Mouse (Mus musculus): ENCODE results near the gene Theg. TPM values are rescaled to one million over a fixed set of nuclear protein-coding genes. Genes with fewer than 3 reads are reported as not detected.
A peak's percentile ranks its signal among the peaks of the same experiment; 100 is the strongest.

Gene Theg
- polyA plus RNA-seq, 1 experiment from 2014 or later, result not detected

- DNase-seq (ENCODE audit: low spot score), result no peak
- 33% methylated on average over 13 of the region's 13 CpGs for WGBS
- H3K27ac ChIP-seq (ENCODE audit: low read length), result no peak overlapping the region
- no peaks in the 10 kb centered on the region for H3K27me3 ChIP-seq (replicated peaks; ENCODE audit: insufficient read depth, low read length)
- no peak overlapping the region for H3K9ac ChIP-seq (replicated peaks; ENCODE audit: low read depth)
- H3K4me2 ChIP-seq (replicated peaks; ENCODE audit: low read depth, low read length), result no peak overlapping the region
- no peaks in the 10 kb centered on the region for H3K9me3 ChIP-seq (ENCODE audit: low read length)
- no peaks in the 10 kb centered on the region for H3K4me1 ChIP-seq (ENCODE audit: insufficient read depth, low read depth, low read length)
- ATAC-seq, result no peak
- no peaks in the 10 kb centered on the region for H3K36me3 ChIP-seq (ENCODE audit: insufficient read depth, low read length)
- no peak overlapping the region for H3K4me3 ChIP-seq (ENCODE audit: low read depth, low read length)
- TF ChIP-seq EP300 (IDR thresholded peaks at IDR 0.05) (no peak), CTCF (IDR thresholded peaks at IDR 0.05) (no peak)
These were observed 10.2 kb upstream of the Theg start for GRCm38 (mm10) chr10:79597051-79597935.

- Histone ChIP-seq H3K9ac (replicated peaks; ENCODE audit: low read depth) (no peak overlapping the region), H3K4me3 (ENCODE audit: low read depth, low read length) (no peak overlapping the region), H3K9me3 (ENCODE audit: low read length) (no peaks in the 10 kb centered on the region), H3K27me3 (replicated peaks; ENCODE audit: insufficient read depth, low read length) (no peaks in the 10 kb centered on the region), H3K4me1 (ENCODE audit: insufficient read depth, low read depth, low read length) (no peaks in the 10 kb centered on the region), H3K36me3 (ENCODE audit: insufficient read depth, low read length) (no peaks in the 10 kb centered on the region), H3K27ac (ENCODE audit: low read length) (no peak overlapping the region), H3K4me2 (replicated peaks; ENCODE audit: low read depth, low read length) (no peak overlapping the region)
- TF ChIP-seq EP300 (IDR thresholded peaks at IDR 0.05), result no peak
- TF ChIP-seq CTCF (IDR thresholded peaks at IDR 0.05), result no peak
- no peak for DNase-seq (ENCODE audit: low spot score)
- ATAC-seq, result no peak
- 53% methylated on average over 8 of the region's 8 CpGs for WGBS
These were observed 8.4 kb upstream of the Theg start for GRCm38 (mm10) chr10:79595590-79595929.

- no peaks in the 10 kb centered on the region for H3K9me3 ChIP-seq (ENCODE audit: low read length)
- H3K27ac ChIP-seq (ENCODE audit: low read length), result no peak overlapping the region
- no peak overlapping the region for H3K4me2 ChIP-seq (replicated peaks; ENCODE audit: low read depth, low read length)
- H3K4me3 ChIP-seq (ENCODE audit: low read depth, low read length), result no peak overlapping the region
- TF ChIP-seq CTCF (IDR thresholded peaks at IDR 0.05), result peak; percentile 92
- no peak for TF ChIP-seq EP300 (IDR thresholded peaks at IDR 0.05)
- DNase-seq (ENCODE audit: low spot score) (peak; percentile 82), ATAC-seq (peak; percentile 78)
- H3K9ac ChIP-seq (replicated peaks; ENCODE audit: low read depth), result no peak overlapping the region
- H3K4me1 ChIP-seq (ENCODE audit: insufficient read depth, low read depth, low read length), result no peaks in the 10 kb centered on the region
- H3K27me3 ChIP-seq (replicated peaks; ENCODE audit: insufficient read depth, low read length), result no peaks in the 10 kb centered on the region
- 15% methylated on average over 17 of the region's 17 CpGs for WGBS
- H3K36me3 ChIP-seq (ENCODE audit: insufficient read depth, low read length), result no peaks in the 10 kb centered on the region
These were observed 7.9 kb upstream of the Theg start for GRCm38 (mm10) chr10:79594872-79595589.

- no peak for ATAC-seq
- H3K4me2 ChIP-seq (replicated peaks; ENCODE audit: low read depth, low read length), result no peak overlapping the region
- H3K9ac ChIP-seq (replicated peaks; ENCODE audit: low read depth), result no peak overlapping the region
- 36% methylated on average over 6 of the region's 6 CpGs for WGBS
- H3K27me3 ChIP-seq (replicated peaks; ENCODE audit: insufficient read depth, low read length), result no peaks in the 10 kb centered on the region
- DNase-seq (ENCODE audit: low spot score), result no peak
- H3K4me1 ChIP-seq (ENCODE audit: insufficient read depth, low read depth, low read length), result no peaks in the 10 kb centered on the region
- TF ChIP-seq CTCF (IDR thresholded peaks at IDR 0.05), result no peak
- no peak for TF ChIP-seq EP300 (IDR thresholded peaks at IDR 0.05)
- H3K27ac ChIP-seq (ENCODE audit: low read length), result no peak overlapping the region
- no peak overlapping the region for H3K4me3 ChIP-seq (ENCODE audit: low read depth, low read length)
- no peaks in the 10 kb centered on the region for H3K36me3 ChIP-seq (ENCODE audit: insufficient read depth, low read length)
- H3K9me3 ChIP-seq (ENCODE audit: low read length), result no peaks in the 10 kb centered on the region
These were observed 7.0 kb upstream of the Theg start for GRCm38 (mm10) chr10:79594111-79594510.

GRCm38 (mm10) chr10:79590702-79591101 is 3.6 kb upstream of the Theg start:
- Histone ChIP-seq H3K9me3 (ENCODE audit: low read length) (no peaks in the 10 kb centered on the region), H3K27me3 (replicated peaks; ENCODE audit: insufficient read depth, low read length) (no peaks in the 10 kb centered on the region), H3K4me2 (replicated peaks; ENCODE audit: low read depth, low read length) (no peak overlapping the region), H3K4me3 (ENCODE audit: low read depth, low read length) (no peak overlapping the region), H3K36me3 (ENCODE audit: insufficient read depth, low read length) (no peaks in the 10 kb centered on the region), H3K9ac (replicated peaks; ENCODE audit: low read depth) (no peak overlapping the region), H3K4me1 (ENCODE audit: insufficient read depth, low read depth, low read length) (no peaks in the 10 kb centered on the region), H3K27ac (ENCODE audit: low read length) (no peak overlapping the region)
- TF ChIP-seq CTCF (IDR thresholded peaks at IDR 0.05) (no peak), EP300 (IDR thresholded peaks at IDR 0.05) (no peak)
- 76% methylated on average over 1 of the region's 1 CpGs for WGBS
- ATAC-seq, result no peak
- no peak for DNase-seq (ENCODE audit: low spot score)

GRCm38 (mm10) chr10:79587752-79588126 is 608 bp upstream of the Theg start:
- 47% methylated on average over 4 of the region's 4 CpGs for WGBS
- Histone ChIP-seq H3K27me3 (replicated peaks; ENCODE audit: insufficient read depth, low read length) (no peaks in the 10 kb centered on the region), H3K9me3 (ENCODE audit: low read length) (no peaks in the 10 kb centered on the region), H3K4me2 (replicated peaks; ENCODE audit: low read depth, low read length) (no peak overlapping the region), H3K36me3 (ENCODE audit: insufficient read depth, low read length) (no peaks in the 10 kb centered on the region), H3K4me3 (ENCODE audit: low read depth, low read length) (no peak overlapping the region), H3K27ac (ENCODE audit: low read length) (no peak overlapping the region), H3K9ac (replicated peaks; ENCODE audit: low read depth) (no peak overlapping the region), H3K4me1 (ENCODE audit: insufficient read depth, low read depth, low read length) (no peaks in the 10 kb centered on the region)
- DNase-seq (ENCODE audit: low spot score) (no peak), ATAC-seq (no peak)
- no peak for TF ChIP-seq EP300 (IDR thresholded peaks at IDR 0.05)
- TF ChIP-seq CTCF (IDR thresholded peaks at IDR 0.05), result no peak

Measured in lung, postnatal 0 days (tissue).